Mouse (Mus musculus): ENCODE results near the gene Gnrhr.

The Gnrhr gene

GRCm38 (mm10) chr5:86197801-86198200, at the start of gene Gnrhr:
Gene Gnrhr (minus strand): TSS chr5:86197901.
- DNase-seq (ENCODE audit: low read depth): no peak

DNA sequence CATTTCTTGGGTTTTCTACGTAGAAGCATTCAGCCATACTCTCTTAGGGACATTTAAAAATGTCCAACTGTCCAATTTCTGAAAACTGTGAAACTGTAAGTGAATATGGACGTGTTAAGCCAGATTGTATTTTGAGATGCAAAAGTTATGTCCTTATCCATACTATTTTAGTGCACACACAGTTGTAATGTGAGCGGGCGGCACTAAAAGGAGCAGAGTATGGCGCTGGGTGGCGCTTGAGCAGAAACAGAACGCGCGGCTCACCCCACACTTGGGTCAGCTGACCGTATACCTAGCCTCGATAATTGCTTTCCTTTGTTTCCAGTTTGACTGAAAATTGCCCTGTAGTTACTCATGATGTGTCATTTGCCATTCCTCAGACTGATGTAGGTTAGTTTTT, 48.9 kb upstream of the Gnrhr start:
- DNase-seq (ENCODE audit: low read depth): no peak

GRCm38 (mm10) chr5:86244880-86245279, 47.2 kb upstream of the Gnrhr start:
- no peak for DNase-seq (ENCODE audit: low read depth)

GRCm38 (mm10) chr5:86244275-86244674, 46.6 kb upstream of the Gnrhr start:
- no peak for DNase-seq (ENCODE audit: low read depth)

- no peak for DNase-seq (ENCODE audit: low read depth)
Measured at GRCm38 (mm10) chr5:86227156-86227853, 29.6 kb upstream of the Gnrhr start.

DNA sequence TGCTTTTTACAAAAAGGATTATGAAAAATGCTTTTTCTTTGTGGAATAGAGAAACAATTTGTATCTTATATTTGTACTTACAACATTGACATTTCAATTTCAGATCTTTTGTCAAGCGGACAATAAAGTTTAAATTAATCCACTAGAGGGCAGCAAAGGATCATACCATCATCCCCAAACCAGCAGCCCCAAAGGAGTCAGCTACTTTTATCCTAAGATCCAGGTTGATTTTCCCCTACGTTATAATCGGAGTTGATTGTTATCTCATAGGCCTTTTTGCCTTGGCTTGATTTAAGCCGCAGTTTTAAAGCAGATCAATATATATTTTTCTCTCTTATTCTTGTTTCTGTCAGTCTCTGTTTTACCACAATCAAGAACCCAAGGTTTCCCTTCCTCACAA, 6.3 kb downstream of the Gnrhr start:
- DNase-seq (ENCODE audit: low read depth): peak; percentile 72

DNA sequence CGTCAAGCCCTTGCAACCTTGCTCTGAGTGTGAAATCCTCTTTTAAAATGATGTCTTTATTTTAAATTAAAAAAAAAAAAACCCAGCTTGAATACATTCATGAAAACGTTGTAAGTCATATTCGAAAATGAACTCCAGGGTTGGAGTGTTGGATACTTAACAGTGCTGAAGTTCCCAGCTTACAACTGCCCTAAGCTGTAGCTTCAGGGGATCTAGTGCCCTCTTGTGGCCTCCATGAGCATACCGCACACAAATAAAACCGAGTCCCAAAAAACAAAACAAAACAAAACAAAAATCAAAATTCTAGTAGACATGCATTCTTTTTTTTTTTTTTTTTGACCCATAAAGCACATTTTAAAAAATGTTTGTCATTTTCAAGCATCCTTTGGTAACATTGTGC, 6.9 kb downstream of the Gnrhr start:
- DNase-seq (ENCODE audit: low read depth): peak; percentile 79

DNA sequence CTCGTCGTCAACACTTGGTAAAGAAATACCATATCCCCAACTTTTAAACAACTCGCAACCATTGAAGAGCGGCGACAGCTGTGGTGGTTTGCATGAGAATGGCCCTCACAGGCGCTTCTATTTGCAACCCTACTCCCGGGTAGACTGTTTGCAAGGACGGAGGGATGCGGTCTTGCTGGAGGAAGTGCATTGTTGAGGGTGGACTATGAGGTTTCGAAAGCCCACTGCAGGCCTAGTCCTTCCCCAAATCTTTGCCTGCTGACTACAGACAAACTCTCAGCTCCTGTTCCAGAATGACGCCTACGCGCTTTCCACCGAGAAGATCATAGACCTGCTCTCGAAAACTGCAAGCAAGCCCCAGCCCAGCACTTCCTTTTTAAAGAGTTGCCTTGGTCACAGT, 7.4 kb downstream of the Gnrhr start:
- no peak for DNase-seq (ENCODE audit: low read depth)

GRCm38 (mm10) chr5:86187441-86187840, 10.3 kb downstream of the Gnrhr start:
- no peak for DNase-seq (ENCODE audit: low read depth)

DNA sequence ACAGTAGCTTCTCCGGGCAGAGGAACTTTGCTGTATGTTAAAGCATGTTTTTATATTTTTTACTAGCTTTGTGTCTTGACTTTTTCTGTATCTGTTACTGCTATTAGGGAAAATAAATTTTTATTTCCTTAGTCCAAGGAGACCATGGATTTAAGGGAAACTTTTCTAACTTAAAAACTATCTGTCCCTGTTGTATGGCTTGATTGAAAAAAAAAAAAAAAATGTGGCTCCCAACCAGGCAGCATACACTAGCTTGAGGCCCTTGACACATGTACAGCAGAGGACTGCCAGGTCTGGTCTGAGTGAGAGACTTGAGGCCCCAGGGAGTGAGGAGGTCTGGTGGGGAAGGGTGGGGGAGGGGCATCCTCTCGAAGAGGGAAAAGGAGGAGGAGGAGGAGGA, 23.9 kb downstream of the Gnrhr start:
- DNase-seq (ENCODE audit: low read depth): no peak

DNA sequence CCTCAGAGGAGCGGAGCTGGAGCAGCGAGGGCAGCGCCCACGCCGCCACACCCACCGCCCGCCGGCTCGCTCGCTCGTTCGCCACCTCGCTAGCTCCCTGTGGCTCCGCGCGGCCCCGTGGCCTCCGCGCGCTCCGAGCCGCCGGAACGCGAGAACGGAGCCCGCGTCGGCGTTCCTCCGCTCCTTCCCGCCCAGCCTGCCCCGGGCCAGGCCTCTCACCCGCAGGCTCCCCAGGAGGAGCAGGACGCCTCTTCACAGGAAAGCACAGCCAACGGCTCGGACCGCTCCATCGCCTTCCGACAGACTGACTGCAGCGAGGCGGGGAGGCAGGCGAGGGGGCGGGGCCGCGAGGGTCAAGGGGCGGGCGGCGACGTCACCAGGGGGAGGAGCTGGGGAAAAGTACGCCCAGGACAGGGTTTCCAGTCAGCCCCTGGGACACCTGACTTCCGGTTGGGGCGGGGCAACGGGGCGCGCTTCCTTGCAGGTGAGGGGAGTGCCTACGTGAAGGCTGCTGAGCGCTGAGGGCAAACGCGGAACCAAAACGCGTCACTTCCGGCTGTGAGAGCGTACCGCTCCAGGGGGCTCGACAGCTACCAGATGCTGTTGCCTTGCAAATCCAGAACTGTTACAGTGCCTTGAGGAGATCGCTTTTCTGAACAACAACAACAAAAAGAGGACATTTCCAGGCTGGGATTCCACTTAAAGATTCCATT, 25.1 kb downstream of the Gnrhr start, which contains the start of gene Uba6:
Gene Uba6, minus strand, starts transcription at position 355 of the 713 bp plus-strand sequence.
- peak; percentile 100 for DNase-seq (ENCODE audit: low read depth)

- DNase-seq (ENCODE audit: low read depth): no peak
Measured at GRCm38 (mm10) chr5:86172088-86172448, 25.6 kb downstream of the Gnrhr start.
